Mouse (Mus musculus) effector memory CD4-positive, alpha-beta T cell, adult 5 months (primary cell): ENCODE measurements around the gene 5730507C01Rik. TPM values are rescaled to one million over a fixed set of nuclear protein-coding genes. Genes with fewer than 3 reads are reported as not detected.

Source experiments
- polyA plus RNA-seq: library from polyadenylated mRNA; unstranded; fragments of 100-300 nt; shearing (Covaris generic); gene quantifications from one replicate; pipeline ENCODE4 v1.2.1, GENCODE M21; 2017

Gene 5730507C01Rik
- polyA plus RNA-seq: 0.35 TPM

DNA sequence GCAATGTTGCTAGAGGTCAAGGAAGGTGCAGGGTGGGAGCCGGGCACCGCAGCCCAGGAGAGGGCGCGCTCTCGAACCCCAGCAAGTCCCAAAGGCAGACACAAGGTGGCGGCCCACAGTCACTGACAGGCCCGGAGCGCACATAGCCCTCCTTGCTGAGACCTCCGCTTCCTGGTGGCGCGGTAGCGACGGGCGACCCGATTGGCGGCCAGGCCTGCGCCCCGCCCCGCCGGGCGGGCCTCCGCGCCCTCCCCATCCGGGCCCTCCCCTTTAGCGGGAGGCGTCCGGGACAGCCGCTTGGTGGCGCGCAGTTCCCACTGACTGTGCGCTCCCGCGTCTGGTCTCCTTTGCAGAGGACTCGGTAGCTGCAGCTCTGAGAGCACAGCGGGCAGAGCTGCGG, at the start of gene 5730507C01Rik:
Gene 5730507C01Rik, plus strand, starts transcription at position 340 of the 400 bp plus-strand sequence.

